Mouse (Mus musculus): Measurements from ENCODE around the gene Ccdc115.

DNA sequence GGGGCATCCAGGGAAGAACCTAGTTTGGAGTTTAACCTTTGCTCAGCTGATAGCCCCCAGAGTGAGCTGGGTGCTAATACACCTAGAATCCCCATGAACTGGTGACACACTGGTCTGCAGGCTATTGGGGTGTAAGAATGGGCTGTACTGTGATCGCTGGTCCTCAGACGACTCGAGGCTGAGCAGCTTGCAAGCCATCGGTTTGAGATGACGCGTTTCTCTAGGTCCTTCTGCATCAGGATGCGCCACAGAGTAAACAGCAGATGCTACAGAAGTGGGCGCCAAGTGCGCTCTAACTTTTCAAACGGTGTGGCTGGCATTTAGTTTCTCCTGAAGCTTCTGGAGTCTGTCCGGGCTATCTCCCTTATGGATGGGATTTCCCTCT, 50.6 kb downstream of the Ccdc115 start:
- TF ChIP-seq CTCF (IDR thresholded peaks at IDR 0.05; ENCODE audit: low read depth, low read length) (no peak), POLR2A (IDR thresholded peaks at IDR 0.05; ENCODE audit: borderline replicate concordance, low read depth, low read length) (no peak)

Data from bone marrow macrophage, adult 2 months (primary cell).